Mouse (Mus musculus) mesoderm, embryonic 11.5 days (tissue): Measurements from ENCODE around the gene Nadk.

Experiments
- DNase-seq: peaks from one replicate; pipeline ENCODE4 v3.0.0-alpha.2; 2012; ENCODE audit warnings: low read depth, low spot score

Gene Nadk

GRCm38 (mm10) chr4:155561661-155562442, at the start of gene Nadk:
Nadk (plus strand) TSS chr4:155562378.
- DNase-seq = peak; percentile 43

GRCm38 (mm10) chr4:155514810-155515209, 47.4 kb upstream of the Nadk start:
- no peak for DNase-seq

GRCm38 (mm10) chr4:155517948-155518517, 44.1 kb upstream of the Nadk start:
- DNase-seq = no peak

- no peak for DNase-seq
These were observed 39.9 kb upstream of the Nadk start for GRCm38 (mm10) chr4:155522327-155522726.

- DNase-seq = no peak
These were observed 36.4 kb upstream of the Nadk start for GRCm38 (mm10) chr4:155525751-155526150.

- DNase-seq = no peak
These were observed 32.9 kb upstream of the Nadk start for GRCm38 (mm10) chr4:155529294-155529693.

GRCm38 (mm10) chr4:155549993-155550392, 12.2 kb upstream of the Nadk start:
- no peak for DNase-seq

- DNase-seq = no peak
These were observed 11.7 kb upstream of the Nadk start for GRCm38 (mm10) chr4:155550446-155550845.

- no peak for DNase-seq
These were observed 11.1 kb upstream of the Nadk start for GRCm38 (mm10) chr4:155551073-155551472.

- no peak for DNase-seq
These were observed 9.2 kb upstream of the Nadk start for GRCm38 (mm10) chr4:155552917-155553532.

- DNase-seq = no peak
These were observed 7.3 kb upstream of the Nadk start for GRCm38 (mm10) chr4:155554880-155555279.

GRCm38 (mm10) chr4:155555464-155555863, 6.7 kb upstream of the Nadk start:
- DNase-seq = no peak

- no peak for DNase-seq
These were observed 2.7 kb upstream of the Nadk start for GRCm38 (mm10) chr4:155559454-155559853.

- DNase-seq = no peak
These were observed 1.2 kb upstream of the Nadk start for GRCm38 (mm10) chr4:155560932-155561331.

- DNase-seq = peak; percentile 61
These were observed 684 bp downstream of the Nadk start for GRCm38 (mm10) chr4:155562725-155563399.

GRCm38 (mm10) chr4:155563400-155564231, 1.4 kb downstream of the Nadk start:
- DNase-seq = peak; percentile 99

- no peak for DNase-seq
These were observed 2.3 kb downstream of the Nadk start for GRCm38 (mm10) chr4:155564315-155565069.

GRCm38 (mm10) chr4:155566555-155566954, 4.4 kb downstream of the Nadk start:
- no peak for DNase-seq

GRCm38 (mm10) chr4:155568170-155568569, 6.0 kb downstream of the Nadk start:
- peak; percentile 42 for DNase-seq

- no peak for DNase-seq
These were observed 6.6 kb downstream of the Nadk start for GRCm38 (mm10) chr4:155568632-155569370.
